Mouse (Mus musculus): Measurements from ENCODE around the gene Adamts6.

Gene Adamts6

GRCm38 (mm10) chr13:104468061-104468460 lies 180.4 kb downstream of the Adamts6 start:
- no peak for DNase-seq

GRCm38 (mm10) chr13:104476285-104476956 lies 188.8 kb downstream of the Adamts6 start:
- DNase-seq, result no peak

GRCm38 (mm10) chr13:104482426-104483089 lies 194.9 kb downstream of the Adamts6 start:
- DNase-seq, result no peak

- no peak for DNase-seq
Observed at GRCm38 (mm10) chr13:104483111-104483722, 195.6 kb downstream of the Adamts6 start.

- DNase-seq, result no peak
Observed at GRCm38 (mm10) chr13:104491046-104491811, 203.6 kb downstream of the Adamts6 start.

GRCm38 (mm10) chr13:104493466-104493993 lies 205.9 kb downstream of the Adamts6 start:
- no peak for DNase-seq

GRCm38 (mm10) chr13:104494200-104494873 lies 206.7 kb downstream of the Adamts6 start:
- no peak for DNase-seq

- DNase-seq, result no peak
Observed at GRCm38 (mm10) chr13:104497592-104497991, 210.0 kb downstream of the Adamts6 start.

- no peak for DNase-seq
Observed at GRCm38 (mm10) chr13:104498669-104499068, 211.0 kb downstream of the Adamts6 start.

- no peak for DNase-seq
Observed at GRCm38 (mm10) chr13:104499116-104500040, 211.7 kb downstream of the Adamts6 start.

- no peak for DNase-seq
Observed at GRCm38 (mm10) chr13:104502406-104502805, 214.8 kb downstream of the Adamts6 start.

GRCm38 (mm10) chr13:104504043-104504442 lies 216.4 kb downstream of the Adamts6 start:
- no peak for DNase-seq

GRCm38 (mm10) chr13:104506165-104506875 lies 218.7 kb downstream of the Adamts6 start:
- no peak for DNase-seq

- no peak for DNase-seq
Observed at GRCm38 (mm10) chr13:104507671-104508070, 220.0 kb downstream of the Adamts6 start.

GRCm38 (mm10) chr13:104509561-104510493 lies 222.2 kb downstream of the Adamts6 start:
- no peak for DNase-seq

GRCm38 (mm10) chr13:104510766-104511165 lies 223.1 kb downstream of the Adamts6 start:
- no peak for DNase-seq

- no peak for DNase-seq
Observed at GRCm38 (mm10) chr13:104515054-104515453, 227.4 kb downstream of the Adamts6 start.

GRCm38 (mm10) chr13:104516146-104516545 lies 228.5 kb downstream of the Adamts6 start:
- DNase-seq, result no peak

- DNase-seq, result no peak
Observed at GRCm38 (mm10) chr13:104516766-104517364, 229.2 kb downstream of the Adamts6 start.
